Mouse (Mus musculus) telencephalon, adult 2 months (tissue): ENCODE data around the gene Cdc45.

Experiments
- DNase-seq: peaks from one replicate; pipeline ENCODE4 v3.0.0-alpha.2; 2011; ENCODE audit warnings: low read depth, low spot score

The Cdc45 gene

DNA sequence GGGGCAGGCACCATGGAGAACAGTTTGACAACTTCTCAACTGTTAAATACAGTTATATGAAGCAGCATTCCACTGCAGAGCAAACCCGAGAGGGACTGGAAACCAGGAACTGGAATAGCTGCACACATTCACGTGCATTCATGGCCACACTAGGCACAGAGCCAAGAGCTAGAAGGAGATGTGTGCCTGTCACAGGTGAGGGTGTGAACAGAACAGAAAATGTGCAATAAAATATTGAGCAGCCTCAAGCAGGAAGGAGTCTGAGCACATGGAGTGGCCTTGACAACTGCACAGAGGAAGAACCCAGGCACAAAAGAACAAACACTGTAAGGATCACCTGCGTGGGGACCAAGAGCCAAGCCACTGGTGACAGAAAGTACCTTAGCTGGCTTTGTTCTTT is 81.1 kb downstream of the Cdc45 start:
- DNase-seq, result no peak
